Mouse (Mus musculus) neural tube, embryonic 13.5 days (tissue): ENCODE data around the gene Hsdl2. TPM values are rescaled to one million over a fixed set of nuclear protein-coding genes. Genes with fewer than 3 reads are reported as not detected.
A peak's percentile ranks its signal among the peaks of the same experiment; 100 is the strongest.

ENCODE experiments used
- ATAC-seq: fragments of 200-750 bp; cut with Nextera tagmentation; 2 replicates; pipeline ENCODE4 v1.8.0; 2017; ENCODE audit warnings: low read depth, mild to moderate bottlenecking, moderate TSS enrichment, moderate library complexity
- H3K27ac ChIP-seq: fragments of 300-500 bp; sonication (generic); replicated peaks from 2 replicates; pipeline ENCODE4 v1.5.1; 2015; ENCODE audit warnings: moderate library complexity, mild to moderate bottlenecking, inconsistent platforms
- H3K27me3 ChIP-seq: fragments of 300-500 bp; sonication (generic); 2 replicates; pipeline ENCODE4 v1.6.1; 2015; ENCODE audit warnings: mild to moderate bottlenecking, inconsistent platforms
- H3K36me3 ChIP-seq: fragments of 300-500 bp; sonication (generic); 2 replicates; pipeline ENCODE4 v1.6.1; 2015; ENCODE audit warnings: mild to moderate bottlenecking, inconsistent platforms
- H3K4me1 ChIP-seq: fragments of 300-500 bp; sonication (generic); replicated peaks from 2 replicates; pipeline ENCODE4 v1.6.1; 2015; ENCODE audit warnings: inconsistent platforms
- H3K4me2 ChIP-seq: fragments of 300-500 bp; sonication (generic); 2 replicates; pipeline ENCODE4 v1.6.1; 2015; ENCODE audit warnings: inconsistent platforms, mild to moderate bottlenecking, moderate library complexity
- H3K4me3 ChIP-seq: fragments of 300-500 bp; sonication (generic); 2 replicates; pipeline ENCODE4 v1.5.1; 2015; ENCODE audit warnings: mild to moderate bottlenecking, inconsistent platforms
- H3K9ac ChIP-seq: fragments of 300-500 bp; sonication (generic); 2 replicates; pipeline ENCODE4 v1.6.1; 2015; ENCODE audit warnings: moderate library complexity, mild to moderate bottlenecking, inconsistent platforms
- H3K9me3 ChIP-seq: fragments of 300-500 bp; sonication (generic); 2 replicates; pipeline ENCODE4 v1.6.1; 2016; ENCODE audit warnings: inconsistent platforms
- WGBS: fragments of 180-500 bp; shearing (Covaris S2); methylation state at CpG from one replicate; pipeline ENCODE4 v1.1.7; 2015; 5-methylcytosine and 5-hydroxymethylcytosine counted together
- polyA plus RNA-seq: library from polyadenylated mRNA; unstranded; fragments of >200 nt; fragmentation: Nextera tagmentation; extraction: Ambion mirVana; gene quantifications from 2 replicates; pipeline ENCODE4 v1.2.1, GENCODE M21; 2015

Gene Hsdl2
- 50.5 and 50.7 TPM in 2 replicates for polyA plus RNA-seq

- under 1% methylated on average over 61 of the region's 61 CpGs for WGBS
These were observed at the start of gene Hsdl2 for GRCm38 (mm10) chr4:59581314-59582185. Hsdl2 (plus strand) TSS chr4:59581563.

DNA sequence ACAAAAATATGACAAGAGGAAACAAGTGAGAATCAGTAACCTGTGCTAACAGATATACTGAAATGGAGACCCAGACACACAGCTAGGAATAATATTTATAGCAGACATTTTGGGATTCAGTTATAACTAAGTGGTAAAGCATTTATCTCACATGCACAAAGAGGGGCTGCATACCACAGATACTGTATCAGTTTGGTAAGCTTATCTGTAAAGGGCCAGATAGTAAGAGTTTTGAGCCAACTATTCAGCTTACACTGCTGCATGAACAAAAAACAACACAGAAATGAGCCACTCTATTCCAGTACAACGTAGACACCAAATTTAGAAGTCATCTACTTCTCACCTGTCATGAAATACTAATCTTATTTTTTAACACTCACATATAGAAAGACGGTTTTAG, 48.1 kb upstream of the Hsdl2 start:
- H3K27ac ChIP-seq: no peak overlapping the region

More at GRCm38 (mm10) chr4:59581314-59582185, at the start of gene Hsdl2:
- Histone ChIP-seq H3K27me3 (no peaks in the 10 kb centered on the region), H3K4me1 (peaks cover 28% of the 10 kb centered on the region), H3K36me3 (no peaks in the 10 kb centered on the region), H3K9me3 (no peaks in the 10 kb centered on the region), H3K9ac (peak within 1 kb of the TSS; percentile 77), H3K4me3 (peak within 1 kb of the TSS; percentile 76), H3K4me2 (peak within 1 kb of the TSS; percentile 80), H3K27ac (peak within 1 kb of the TSS; percentile 93)
- ATAC-seq: peak; percentile 95

GRCm38 (mm10) chr4:59535624-59536023, 45.7 kb upstream of the Hsdl2 start:
- H3K4me1 ChIP-seq: peaks cover 8% of the 10 kb centered on the region
- no peaks in the 10 kb centered on the region for H3K9me3 ChIP-seq
- no peaks in the 10 kb centered on the region for H3K36me3 ChIP-seq
- ATAC-seq: no peak
- no peak overlapping the region for H3K4me2 ChIP-seq
- no peak overlapping the region for H3K9ac ChIP-seq
- no peak overlapping the region for H3K4me3 ChIP-seq
- H3K27me3 ChIP-seq: no peaks in the 10 kb centered on the region
- H3K27ac ChIP-seq: no peak overlapping the region

More for the DNA sequence above, 48.1 kb upstream of the Hsdl2 start:
- H3K36me3 ChIP-seq: no peaks in the 10 kb centered on the region
- H3K4me2 ChIP-seq: no peak overlapping the region
- WGBS: 92% methylated on average over 2 of the region's 2 CpGs
- H3K9me3 ChIP-seq: no peaks in the 10 kb centered on the region
- H3K9ac ChIP-seq: no peak overlapping the region
- H3K4me3 ChIP-seq: no peak overlapping the region
- no peaks in the 10 kb centered on the region for H3K27me3 ChIP-seq
- no peak for ATAC-seq
- H3K4me1 ChIP-seq: peaks cover 11% of the 10 kb centered on the region

- Histone ChIP-seq H3K27ac (no peak overlapping the region), H3K27me3 (no peaks in the 10 kb centered on the region), H3K4me3 (no peak overlapping the region), H3K9me3 (no peaks in the 10 kb centered on the region), H3K4me1 (peaks cover 5% of the 10 kb centered on the region), H3K4me2 (no peak overlapping the region), H3K9ac (no peak overlapping the region), H3K36me3 (no peaks in the 10 kb centered on the region)
- ATAC-seq: no peak
- 95% methylated on average over 1 of the region's 1 CpGs for WGBS
These were observed 45.1 kb upstream of the Hsdl2 start for GRCm38 (mm10) chr4:59536281-59536680.

DNA sequence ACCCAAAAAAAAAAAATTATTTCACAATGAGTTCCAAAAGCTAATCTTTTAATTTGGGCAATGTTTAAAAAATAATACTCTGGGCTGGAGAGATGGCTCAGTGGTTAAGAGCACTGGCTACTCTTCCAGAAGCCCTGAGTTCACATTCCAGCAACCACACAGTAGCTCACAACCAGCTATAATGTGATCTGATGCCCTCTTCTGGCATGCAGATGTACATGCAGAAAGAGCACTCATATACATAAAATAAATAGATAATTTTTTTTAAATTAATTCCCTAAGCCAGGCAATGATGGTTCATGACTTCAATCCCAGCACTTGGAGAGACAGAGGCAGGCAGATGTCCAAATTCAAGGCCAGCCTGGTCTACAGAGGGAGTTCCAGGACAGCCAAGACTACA, 38.4 kb upstream of the Hsdl2 start:
- Histone ChIP-seq H3K4me1 (peaks cover 19% of the 10 kb centered on the region), H3K27me3 (no peaks in the 10 kb centered on the region), H3K27ac (no peak overlapping the region), H3K9me3 (no peaks in the 10 kb centered on the region), H3K36me3 (no peaks in the 10 kb centered on the region), H3K4me2 (no peak overlapping the region), H3K4me3 (no peak overlapping the region), H3K9ac (no peak overlapping the region)
- no peak for ATAC-seq

DNA sequence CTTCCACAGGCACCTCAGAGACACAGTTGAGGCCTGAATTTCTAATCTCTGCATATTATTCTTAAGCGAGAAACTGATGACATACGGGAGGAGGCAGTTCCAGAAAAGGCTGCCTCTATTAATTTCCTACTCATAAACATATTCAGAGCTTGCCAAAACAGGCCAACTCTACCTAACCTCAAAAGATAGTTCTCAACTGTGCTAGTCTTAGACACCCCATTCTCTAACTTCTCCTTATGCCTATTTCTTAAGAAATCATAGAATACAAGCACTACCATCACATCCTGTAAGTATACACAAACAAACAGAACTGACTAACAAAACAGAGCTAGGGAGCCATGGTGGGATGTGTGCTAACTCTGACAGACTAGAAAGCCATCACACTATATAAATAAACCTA, 36.7 kb upstream of the Hsdl2 start:
- Histone ChIP-seq H3K4me3 (no peak overlapping the region), H3K4me1 (peaks cover 22% of the 10 kb centered on the region), H3K4me2 (no peak overlapping the region), H3K27me3 (no peaks in the 10 kb centered on the region), H3K36me3 (no peaks in the 10 kb centered on the region), H3K9me3 (no peaks in the 10 kb centered on the region), H3K27ac (no peak overlapping the region), H3K9ac (no peak overlapping the region)
- no peak for ATAC-seq
- 75% methylated on average over 2 of the region's 2 CpGs for WGBS

DNA sequence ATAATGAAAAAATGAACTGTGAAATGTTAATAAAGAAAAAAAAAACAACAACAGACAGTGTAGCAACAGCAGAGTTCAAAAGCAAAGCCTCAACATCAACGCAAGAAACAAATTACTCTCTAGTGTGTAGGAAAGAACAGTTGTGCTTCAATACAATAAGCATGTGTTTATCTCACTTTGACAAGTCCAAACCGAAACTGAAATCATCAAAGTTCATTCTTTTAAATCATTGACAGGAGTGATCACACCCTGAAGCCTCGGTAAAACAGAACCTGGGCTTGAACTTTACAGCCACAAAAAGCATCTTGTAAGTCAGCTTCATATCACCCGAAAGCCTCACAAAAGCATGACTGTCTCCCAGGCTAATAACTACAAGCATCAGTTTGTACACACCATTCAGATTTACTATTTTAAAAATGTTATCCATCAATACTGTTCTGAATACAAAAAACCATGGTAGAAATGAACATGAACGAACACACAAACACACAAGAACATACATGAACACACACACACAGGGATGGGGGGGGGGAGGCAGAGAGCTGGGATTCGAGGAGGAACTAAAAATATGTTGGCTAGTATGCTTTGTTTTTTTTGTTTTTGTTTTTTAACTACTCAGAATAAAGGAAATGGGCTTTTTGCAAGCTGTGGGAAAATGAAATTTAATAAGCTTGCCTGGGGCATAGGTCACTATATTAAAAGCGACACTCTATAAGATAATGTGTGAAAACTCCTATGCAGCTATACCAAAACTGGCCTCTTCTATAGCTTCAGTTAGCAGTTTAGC, 34.9 kb upstream of the Hsdl2 start:
- 61% methylated on average over 7 of the region's 7 CpGs for WGBS
- ATAC-seq: no peak
- no peaks in the 10 kb centered on the region for H3K36me3 ChIP-seq

GRCm38 (mm10) chr4:59547136-59547889, 34.0 kb upstream of the Hsdl2 start:
- Histone ChIP-seq H3K4me2 (peak overlapping the region; percentile 78), H3K4me1 (peaks cover 24% of the 10 kb centered on the region), H3K9ac (peak overlapping the region; percentile 93), H3K4me3 (peak overlapping the region; percentile 92), H3K9me3 (no peaks in the 10 kb centered on the region), H3K36me3 (no peaks in the 10 kb centered on the region), H3K27ac (no peak overlapping the region), H3K27me3 (no peaks in the 10 kb centered on the region)
- WGBS: 22% methylated on average over 11 of the region's 11 CpGs
- ATAC-seq: no peak

More for the DNA sequence above, 34.9 kb upstream of the Hsdl2 start:
- H3K9me3 ChIP-seq: no peaks in the 10 kb centered on the region
- H3K27me3 ChIP-seq: no peaks in the 10 kb centered on the region
- H3K27ac ChIP-seq: no peak overlapping the region
- no peak overlapping the region for H3K4me3 ChIP-seq
- H3K9ac ChIP-seq: no peak overlapping the region
- peak overlapping the region; percentile 78 for H3K4me2 ChIP-seq
- H3K4me1 ChIP-seq: peaks cover 24% of the 10 kb centered on the region

- H3K4me2 ChIP-seq: peak overlapping the region; percentile 78
- H3K4me1 ChIP-seq: peaks cover 24% of the 10 kb centered on the region
- H3K4me3 ChIP-seq: peak overlapping the region; percentile 92
- peak overlapping the region; percentile 93 for H3K9ac ChIP-seq
- H3K27me3 ChIP-seq: no peaks in the 10 kb centered on the region
- 5% methylated on average over 18 of the region's 18 CpGs for WGBS
- H3K36me3 ChIP-seq: no peaks in the 10 kb centered on the region
- H3K27ac ChIP-seq: peak overlapping the region; percentile 95
- H3K9me3 ChIP-seq: no peaks in the 10 kb centered on the region
- ATAC-seq: no peak; the same call in 1 of the 2 replicates
These were observed 33.3 kb upstream of the Hsdl2 start for GRCm38 (mm10) chr4:59548011-59548559.

GRCm38 (mm10) chr4:59548560-59549174, 32.7 kb upstream of the Hsdl2 start:
- Histone ChIP-seq H3K27ac (peak overlapping the region; percentile 95), H3K4me1 (peaks cover 24% of the 10 kb centered on the region), H3K4me3 (peak overlapping the region; percentile 92), H3K27me3 (no peaks in the 10 kb centered on the region), H3K9ac (peak overlapping the region; percentile 93), H3K9me3 (no peaks in the 10 kb centered on the region), H3K36me3 (no peaks in the 10 kb centered on the region), H3K4me2 (peak overlapping the region; percentile 78)
- peak; percentile 86 for ATAC-seq
- WGBS: under 1% methylated on average over 78 of the region's 83 CpGs
